Mouse (Mus musculus): Measurements from ENCODE around the gene Gse1. TPM values are rescaled to one million over a fixed set of nuclear protein-coding genes. Genes with fewer than 3 reads are reported as not detected.
A peak's percentile ranks its signal among the peaks of the same experiment; 100 is the strongest.

Gene Gse1
- polyA plus RNA-seq, 1 experiment from 2014 or later = 6.4 TPM

DNA sequence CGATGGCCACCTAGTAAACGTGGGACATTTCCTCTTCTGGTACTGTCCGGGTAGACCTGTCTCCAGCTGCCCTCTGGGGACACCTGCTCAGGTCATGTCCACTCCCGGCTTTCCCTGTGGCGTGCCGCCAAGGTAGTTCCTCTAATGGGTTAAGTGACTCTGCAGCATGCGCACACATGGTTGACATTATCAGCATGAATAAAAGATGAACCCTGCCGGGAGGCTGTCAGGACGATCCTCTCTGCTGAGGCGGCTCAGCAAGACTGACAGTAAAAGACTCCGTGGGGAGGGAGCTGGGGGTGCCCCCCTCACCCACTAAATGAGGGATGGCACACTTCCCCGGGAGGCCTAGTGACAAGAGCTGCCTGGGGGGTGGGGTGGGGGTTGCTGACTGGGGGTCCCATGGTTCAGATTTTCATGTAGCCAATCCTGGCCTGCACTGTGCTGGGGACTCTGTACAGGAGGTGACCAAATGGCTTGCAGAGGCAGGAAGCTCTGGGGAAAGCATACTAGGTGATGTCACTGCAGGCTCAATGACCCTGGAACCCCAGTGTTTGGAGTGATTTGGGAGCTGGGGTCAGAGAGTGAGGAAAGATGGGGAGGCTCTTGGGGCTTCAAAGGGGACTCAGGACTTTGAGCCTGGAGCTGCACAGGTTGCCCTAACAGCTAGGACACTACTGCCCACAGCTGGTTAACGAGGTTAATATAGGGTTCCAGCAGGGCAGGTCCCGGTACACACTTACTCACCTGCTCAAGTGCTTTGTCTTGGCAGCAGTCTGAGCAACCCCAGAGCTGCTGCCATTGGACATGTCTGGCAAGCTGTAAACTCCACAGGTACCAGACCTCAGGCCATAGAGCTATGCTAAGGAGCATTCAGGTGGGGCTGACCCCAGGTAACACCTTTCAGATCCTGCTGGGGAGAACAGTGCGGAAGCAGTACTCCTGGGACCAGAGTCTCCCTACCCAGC, 169.5 kb downstream of the Gse1 start:
- 0 out of 2 replicates have a peak, but pooled peaks cover 3% of the 10 kb centered on the region for H3K4me1 ChIP-seq (replicated peaks; ENCODE audit: control insufficient read depth, insufficient read depth, low read length)
- ATAC-seq = no peak

GRCm38 (mm10) chr8:120399212-120399934, 171.1 kb downstream of the Gse1 start:
- H3K4me3 ChIP-seq (ENCODE audit: low read depth, low read length) = no peak overlapping the region
- ATAC-seq = no peak

More for the DNA sequence above, 169.5 kb downstream of the Gse1 start:
- no peak for TF ChIP-seq CTCF (IDR thresholded peaks at IDR 0.05; ENCODE audit: low read depth)
- Histone ChIP-seq H3K27me3 (replicated peaks; ENCODE audit: control insufficient read depth, insufficient read depth, low read length) (no peaks in the 10 kb centered on the region), H3K27ac (ENCODE audit: low read depth, low read length) (no peak overlapping the region), H3K9ac (ENCODE audit: low read depth, low read length) (no peak overlapping the region), H3K9me3 (ENCODE audit: control insufficient read depth) (no peaks in the 10 kb centered on the region), H3K36me3 (ENCODE audit: control insufficient read depth, insufficient read depth) (no peaks in the 10 kb centered on the region), H3K4me2 (replicated peaks; ENCODE audit: low read depth) (no peak overlapping the region), H3K4me3 (ENCODE audit: low read depth, low read length) (no peak overlapping the region)
- 66% methylated on average over 15 of the region's 15 CpGs for WGBS

DNA sequence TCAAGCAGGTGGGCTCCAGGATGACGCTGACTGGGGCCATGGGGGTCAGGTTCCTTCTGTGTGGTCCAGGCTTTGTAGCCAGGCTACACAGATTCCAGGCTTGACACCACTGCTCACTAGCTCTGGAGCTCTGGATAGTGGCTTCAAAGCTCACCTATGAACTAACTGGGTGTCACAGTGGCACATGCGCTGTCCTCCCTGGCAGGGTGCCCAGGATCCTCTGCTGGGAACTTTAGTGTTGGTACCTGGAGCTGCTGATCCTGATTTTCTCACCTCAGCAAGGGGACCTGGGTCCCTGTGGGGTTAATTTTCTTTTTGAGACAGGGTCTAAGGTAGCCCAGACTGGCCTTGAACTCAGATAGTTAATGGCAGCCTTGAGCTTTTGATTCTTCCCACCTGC, 173.0 kb downstream of the Gse1 start:
- Histone ChIP-seq H3K9me3 (ENCODE audit: control insufficient read depth) (no peaks in the 10 kb centered on the region), H3K4me2 (replicated peaks; ENCODE audit: low read depth) (no peak overlapping the region), H3K27ac (ENCODE audit: low read depth, low read length) (no peak overlapping the region), H3K36me3 (ENCODE audit: control insufficient read depth, insufficient read depth) (no peaks in the 10 kb centered on the region), H3K27me3 (replicated peaks; ENCODE audit: control insufficient read depth, insufficient read depth, low read length) (no peaks in the 10 kb centered on the region), H3K4me1 (replicated peaks; ENCODE audit: control insufficient read depth, insufficient read depth, low read length) (no peaks in the 10 kb centered on the region), H3K4me3 (ENCODE audit: low read depth, low read length) (no peak overlapping the region), H3K9ac (ENCODE audit: low read depth, low read length) (no peak overlapping the region)
- 86% methylated on average over 2 of the region's 2 CpGs for WGBS
- TF ChIP-seq CTCF (IDR thresholded peaks at IDR 0.05; ENCODE audit: low read depth) = no peak
- no peak for ATAC-seq

More at GRCm38 (mm10) chr8:120399212-120399934, 171.1 kb downstream of the Gse1 start:
- H3K27me3 ChIP-seq (replicated peaks; ENCODE audit: control insufficient read depth, insufficient read depth, low read length) = no peaks in the 10 kb centered on the region
- H3K4me1 ChIP-seq (replicated peaks; ENCODE audit: control insufficient read depth, insufficient read depth, low read length) = no peaks in the 10 kb centered on the region
- WGBS = 33% methylated on average over 33 of the region's 33 CpGs
- no peaks in the 10 kb centered on the region for H3K36me3 ChIP-seq (ENCODE audit: control insufficient read depth, insufficient read depth)
- no peak for TF ChIP-seq CTCF (IDR thresholded peaks at IDR 0.05; ENCODE audit: low read depth)
- H3K4me2 ChIP-seq (replicated peaks; ENCODE audit: low read depth) = peak overlapping the region; percentile 18
- no peaks in the 10 kb centered on the region for H3K9me3 ChIP-seq (ENCODE audit: control insufficient read depth)
- no peak overlapping the region for H3K9ac ChIP-seq (ENCODE audit: low read depth, low read length)
- H3K27ac ChIP-seq (ENCODE audit: low read depth, low read length) = no peak overlapping the region

GRCm38 (mm10) chr8:120401712-120402111, 173.5 kb downstream of the Gse1 start:
- TF ChIP-seq CTCF (IDR thresholded peaks at IDR 0.05; ENCODE audit: low read depth) = no peak
- WGBS = 76% methylated on average over 7 of the region's 7 CpGs
- ATAC-seq = no peak
- Histone ChIP-seq H3K27me3 (replicated peaks; ENCODE audit: control insufficient read depth, insufficient read depth, low read length) (no peaks in the 10 kb centered on the region), H3K36me3 (ENCODE audit: control insufficient read depth, insufficient read depth) (no peaks in the 10 kb centered on the region), H3K4me2 (replicated peaks; ENCODE audit: low read depth) (no peak overlapping the region), H3K4me3 (ENCODE audit: low read depth, low read length) (no peak overlapping the region), H3K9ac (ENCODE audit: low read depth, low read length) (no peak overlapping the region), H3K27ac (ENCODE audit: low read depth, low read length) (no peak overlapping the region), H3K4me1 (replicated peaks; ENCODE audit: control insufficient read depth, insufficient read depth, low read length) (no peaks in the 10 kb centered on the region), H3K9me3 (ENCODE audit: control insufficient read depth) (no peaks in the 10 kb centered on the region)

DNA sequence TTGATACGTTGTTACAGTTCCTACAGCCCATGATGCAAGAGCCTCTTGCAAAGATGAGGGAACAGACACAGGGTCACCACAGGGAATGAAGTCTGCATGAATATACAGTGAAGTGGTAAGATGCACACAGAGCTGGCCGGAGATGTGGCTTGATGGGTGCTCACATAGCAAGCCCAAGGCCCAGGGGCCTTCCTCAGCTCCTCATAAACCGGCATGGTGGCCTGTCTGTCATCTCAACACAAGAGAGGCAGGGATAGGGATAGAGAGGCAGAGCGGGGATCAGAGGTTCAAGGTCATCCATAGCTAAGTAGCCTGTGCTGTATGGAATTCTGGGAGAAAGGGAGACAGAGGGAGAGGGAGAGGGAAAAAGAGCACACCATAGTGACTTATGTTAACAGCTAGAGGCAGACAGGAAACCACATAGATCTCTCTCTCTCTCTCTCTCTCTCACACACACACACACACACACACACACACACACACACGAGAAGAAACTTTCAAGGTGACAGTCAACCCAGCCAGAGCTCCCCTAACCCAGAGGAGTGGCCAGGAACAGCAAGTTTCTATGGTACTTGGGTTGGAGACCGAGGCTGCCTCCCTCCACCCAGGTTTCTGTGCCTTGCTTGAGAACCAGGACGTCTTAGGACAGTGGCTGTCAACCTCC, 175.5 kb downstream of the Gse1 start:
- no peaks in the 10 kb centered on the region for H3K9me3 ChIP-seq (ENCODE audit: control insufficient read depth)
- WGBS = 83% methylated on average over 7 of the region's 7 CpGs
- ATAC-seq = no peak
- no peak overlapping the region for H3K9ac ChIP-seq (ENCODE audit: low read depth, low read length)
- no peaks in the 10 kb centered on the region for H3K27me3 ChIP-seq (replicated peaks; ENCODE audit: control insufficient read depth, insufficient read depth, low read length)
- no peak overlapping the region for H3K4me3 ChIP-seq (ENCODE audit: low read depth, low read length)
- no peaks in the 10 kb centered on the region for H3K36me3 ChIP-seq (ENCODE audit: control insufficient read depth, insufficient read depth)
- no peak overlapping the region for H3K27ac ChIP-seq (ENCODE audit: low read depth, low read length)
- H3K4me1 ChIP-seq (replicated peaks; ENCODE audit: control insufficient read depth, insufficient read depth, low read length) = peaks cover 9% of the 10 kb centered on the region
- no peak for TF ChIP-seq CTCF (IDR thresholded peaks at IDR 0.05; ENCODE audit: low read depth)
- H3K4me2 ChIP-seq (replicated peaks; ENCODE audit: low read depth) = no peak overlapping the region

DNA sequence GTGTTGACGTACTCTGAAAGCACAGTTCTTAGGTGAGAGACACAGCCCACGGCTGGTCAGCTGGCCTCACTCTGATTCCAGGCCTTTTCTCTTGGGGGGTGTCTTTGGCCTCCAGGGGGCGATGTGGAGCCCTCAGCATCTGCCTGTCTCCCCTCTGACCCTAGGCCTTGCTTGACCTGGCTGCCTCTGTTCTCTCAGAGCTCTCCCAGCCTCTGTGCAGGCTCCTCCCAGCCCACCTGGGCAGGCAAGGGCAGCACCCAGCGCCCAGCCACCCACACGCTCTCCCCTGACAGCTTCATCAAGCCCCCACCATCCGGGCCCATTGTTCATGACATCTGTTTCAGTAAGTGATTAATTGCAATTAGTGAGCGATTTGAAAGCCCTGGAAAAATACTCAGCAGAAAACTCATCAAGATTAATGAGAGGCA, 176.4 kb downstream of the Gse1 start:
- Histone ChIP-seq H3K4me2 (replicated peaks; ENCODE audit: low read depth) (no peak overlapping the region), H3K4me1 (replicated peaks; ENCODE audit: control insufficient read depth, insufficient read depth, low read length) (peaks cover 13% of the 10 kb centered on the region), H3K27ac (ENCODE audit: low read depth, low read length) (no peak overlapping the region), H3K36me3 (ENCODE audit: control insufficient read depth, insufficient read depth) (no peaks in the 10 kb centered on the region), H3K9me3 (ENCODE audit: control insufficient read depth) (no peaks in the 10 kb centered on the region), H3K27me3 (replicated peaks; ENCODE audit: control insufficient read depth, insufficient read depth, low read length) (no peaks in the 10 kb centered on the region), H3K4me3 (ENCODE audit: low read depth, low read length) (no peak overlapping the region), H3K9ac (ENCODE audit: low read depth, low read length) (no peak overlapping the region)
- 69% methylated on average over 7 of the region's 7 CpGs for WGBS
- peak; percentile 86 for TF ChIP-seq CTCF (IDR thresholded peaks at IDR 0.05; ENCODE audit: low read depth)
- ATAC-seq = no peak
